Mouse (Mus musculus) cerebellum, adult 9-10 months (tissue): ENCODE measurements around the gene Wdr64.

Experiments
- DNase-seq: peaks from one replicate; pipeline ENCODE4 v3.0.0; 2022

Gene Wdr64

GRCm38 (mm10) chr1:175754576-175755364 is 56.4 kb downstream of the Wdr64 start:
- DNase-seq, result no peak

- DNase-seq, result no peak
Measured at GRCm38 (mm10) chr1:175794668-175795067, 96.3 kb downstream of the Wdr64 start.

GRCm38 (mm10) chr1:175808356-175808755 is 110.0 kb downstream of the Wdr64 start:
- DNase-seq, result no peak

- DNase-seq, result no peak
Measured at GRCm38 (mm10) chr1:175811625-175812024, 113.2 kb downstream of the Wdr64 start.

- no peak for DNase-seq
Measured at GRCm38 (mm10) chr1:175823815-175824438, 125.5 kb downstream of the Wdr64 start.

GRCm38 (mm10) chr1:175828539-175828938 is 130.1 kb downstream of the Wdr64 start:
- DNase-seq, result no peak

GRCm38 (mm10) chr1:175829220-175829619 is 130.8 kb downstream of the Wdr64 start:
- no peak for DNase-seq

GRCm38 (mm10) chr1:175855515-175855914 is 157.1 kb downstream of the Wdr64 start:
- DNase-seq, result no peak
